Mouse (Mus musculus) intestine, postnatal 0 days (tissue): ENCODE results near the gene Acp4. TPM values are rescaled to one million over a fixed set of nuclear protein-coding genes. Genes with fewer than 3 reads are reported as not detected.
"Not testable (repeated sequence)": the region's sequence is repeated elsewhere in the genome, so short reads cannot be mapped to it uniquely, and the experiment has no call there.

Experiments
- ATAC-seq: fragments of 200-750 bp; cut with Nextera tagmentation; 2 replicates; pipeline ENCODE4 v1.8.0; 2017; ENCODE audit warnings: mild to moderate bottlenecking, moderate TSS enrichment, moderate library complexity
- H3K27ac ChIP-seq: fragments of 300-500 bp; sonication (generic); 2 replicates; pipeline ENCODE4 v1.5.1; 2014; ENCODE audit warnings: mild to moderate bottlenecking, low read depth, low read length, moderate library complexity
- H3K27me3 ChIP-seq: fragments of 300-500 bp; sonication (generic); replicated peaks from 2 replicates; pipeline ENCODE4 v1.6.1; 2014; ENCODE audit warnings: low read length, mixed read lengths; ENCODE audit not compliant: control insufficient read depth, insufficient read depth
- H3K36me3 ChIP-seq: fragments of 300-500 bp; sonication (generic); 2 replicates; pipeline ENCODE4 v1.6.1; 2014; ENCODE audit warnings: mild to moderate bottlenecking, moderate library complexity; ENCODE audit not compliant: control insufficient read depth, insufficient read depth
- H3K4me1 ChIP-seq: fragments of 300-500 bp; sonication (generic); replicated peaks from 2 replicates; pipeline ENCODE4 v1.6.1; 2014; ENCODE audit warnings: antibody characterized with exemption, low read length, mixed read lengths; ENCODE audit not compliant: control insufficient read depth, insufficient read depth
- H3K4me2 ChIP-seq: fragments of 300-500 bp; sonication (generic); replicated peaks from 2 replicates; pipeline ENCODE4 v1.6.1; 2014; ENCODE audit warnings: low read depth, mild to moderate bottlenecking, moderate library complexity
- H3K4me3 ChIP-seq: fragments of 300-500 bp; sonication (generic); 2 replicates; pipeline ENCODE4 v1.5.1; 2014; ENCODE audit warnings: low read depth, low read length
- H3K9ac ChIP-seq: fragments of 300-500 bp; sonication (generic); 2 replicates; pipeline ENCODE4 v1.6.1; 2014; ENCODE audit warnings: mild to moderate bottlenecking, low read depth, low read length
- H3K9me3 ChIP-seq: fragments of 300-500 bp; sonication (generic); 2 replicates; pipeline ENCODE4 v1.6.1; 2016; ENCODE audit warnings: mixed run types; ENCODE audit not compliant: control insufficient read depth
- CTCF ChIP-seq: sonication (generic); IDR thresholded peaks from 2 replicates; pipeline ENCODE4 v1.5.1; 2016; ENCODE audit warnings: low read depth, mild to moderate bottlenecking, control low read depth, antibody characterized with exemption, moderate library complexity
- WGBS: fragments of 180-500 bp; shearing (Covaris S2); extraction: QIAGEN DNeasy Blood & Tissue Kit; methylation state at CpG from one replicate; pipeline ENCODE4 v1.1.7; 2014; 5-methylcytosine and 5-hydroxymethylcytosine counted together
- polyA plus RNA-seq: library from polyadenylated mRNA; unstranded; fragments of >200 nt; fragmentation: Nextera tagmentation; extraction: Ambion mirVana; gene quantifications from 2 replicates; pipeline ENCODE4 v1.2.1, GENCODE M21; 2015

Gene Acp4
- polyA plus RNA-seq, 1 experiment from 2014 or later: not detected

DNA sequence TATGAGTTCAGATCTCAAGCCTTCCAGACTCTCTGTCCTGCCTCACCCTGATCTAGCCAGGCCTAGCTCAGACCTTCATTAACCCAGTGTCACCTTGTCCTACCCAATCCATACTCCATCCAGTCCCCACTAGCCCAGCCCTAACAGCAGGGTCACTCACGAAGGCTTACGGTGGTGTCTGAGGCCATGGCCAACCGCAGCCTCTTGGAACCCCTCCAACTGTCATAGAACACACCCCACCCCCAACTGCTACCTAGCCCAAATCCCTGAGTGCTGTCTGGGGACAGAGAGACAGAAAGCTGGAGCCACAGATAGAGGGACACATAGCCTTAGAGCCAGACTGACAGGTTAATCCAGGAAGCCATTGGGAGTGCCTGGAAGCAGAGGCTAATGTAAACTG is 21.3 kb downstream of the Acp4 start, which contains the start of gene Gm36864:
Gm36864 (plus strand) TSS at position 269 of the 400 bp plus-strand sequence.
- no peak within 1 kb of the TSS for H3K27ac ChIP-seq
- no peak within 1 kb of the TSS for H3K4me2 ChIP-seq
- H3K4me3 ChIP-seq: no peak within 1 kb of the TSS
- H3K27me3 ChIP-seq: no peaks in the 10 kb centered on the region
- H3K36me3 ChIP-seq: no peaks in the 10 kb centered on the region
- no peak for ATAC-seq
- no peak within 1 kb of the TSS for H3K9ac ChIP-seq
- no peaks in the 10 kb centered on the region for H3K4me1 ChIP-seq
- H3K9me3 ChIP-seq: no peaks in the 10 kb centered on the region
- TF ChIP-seq CTCF: no peak
- 78% methylated on average over 3 of the region's 3 CpGs for WGBS

GRCm38 (mm10) chr7:44225076-44225475 is 32.1 kb downstream of the Acp4 start, which contains the start of gene Klk1:
TSS of gene Klk1 (plus strand) at chr7:44225360.
- Histone ChIP-seq H3K27me3 (no peaks in the 10 kb centered on the region), H3K4me2 (no peak within 1 kb of the TSS), H3K9ac (no peak within 1 kb of the TSS), H3K36me3 (no peaks in the 10 kb centered on the region), H3K9me3 (no peaks in the 10 kb centered on the region), H3K4me1 (no peaks in the 10 kb centered on the region), H3K27ac (no peak within 1 kb of the TSS), H3K4me3 (no peak within 1 kb of the TSS)
- no peak for TF ChIP-seq CTCF
- peak; percentile 63 for ATAC-seq
- 0% methylated on average over 1 of the region's 1 CpGs for WGBS

DNA sequence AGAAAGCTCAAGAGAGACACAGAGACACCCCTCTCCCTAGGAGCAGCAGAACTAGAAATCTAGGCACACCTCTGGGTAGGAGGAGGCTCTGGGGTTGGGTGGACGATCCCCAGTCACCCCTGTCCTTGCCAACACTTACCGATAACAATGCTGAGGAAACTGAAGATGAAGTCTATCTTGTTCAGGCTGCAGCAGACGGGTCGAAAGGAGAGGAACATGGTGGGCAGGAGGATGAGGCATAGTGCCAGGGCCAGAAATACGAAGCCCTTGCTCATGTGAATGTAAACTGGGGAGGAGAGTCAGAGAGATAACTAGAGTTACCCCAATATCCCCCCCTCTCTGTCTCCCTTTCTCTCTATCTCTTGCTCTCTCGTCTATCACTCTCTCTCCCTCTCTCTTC is 34.8 kb downstream of the Acp4 start:
- not testable (repeated sequence) for ATAC-seq, H3K4me1 ChIP-seq, H3K27me3 ChIP-seq, H3K9ac ChIP-seq, H3K4me3 ChIP-seq, H3K4me2 ChIP-seq, H3K27ac ChIP-seq, H3K9me3 ChIP-seq, H3K36me3 ChIP-seq
- 79% methylated on average over 6 of the region's 6 CpGs for WGBS

DNA sequence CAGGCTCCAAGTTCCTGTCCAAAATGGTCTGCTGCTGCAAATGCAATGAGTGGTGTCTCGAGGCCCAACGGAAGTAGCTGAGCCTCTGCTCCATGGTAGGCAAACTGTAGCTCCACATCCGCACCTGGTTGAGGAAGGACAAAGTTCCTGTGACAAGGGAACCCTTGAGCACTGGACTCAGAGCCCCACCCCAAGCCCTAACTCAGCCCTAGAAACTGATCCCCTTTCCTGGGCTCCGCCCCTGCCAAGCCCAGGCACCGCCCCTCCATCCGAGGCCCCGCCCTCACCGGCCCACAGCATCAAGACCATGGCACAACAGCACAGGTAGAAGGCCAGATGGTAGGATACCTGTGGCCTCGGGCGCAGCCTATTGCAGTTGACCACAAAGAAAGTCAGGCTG is 35.6 kb downstream of the Acp4 start:
- H3K27ac ChIP-seq, H3K9me3 ChIP-seq, H3K36me3 ChIP-seq, H3K4me2 ChIP-seq, H3K4me1 ChIP-seq, H3K27me3 ChIP-seq, H3K4me3 ChIP-seq, H3K9ac ChIP-seq: not testable (repeated sequence)
- WGBS: 56% methylated on average over 8 of the region's 10 CpGs
- peak; percentile 39; the same call in 1 of the 2 replicates for ATAC-seq

DNA sequence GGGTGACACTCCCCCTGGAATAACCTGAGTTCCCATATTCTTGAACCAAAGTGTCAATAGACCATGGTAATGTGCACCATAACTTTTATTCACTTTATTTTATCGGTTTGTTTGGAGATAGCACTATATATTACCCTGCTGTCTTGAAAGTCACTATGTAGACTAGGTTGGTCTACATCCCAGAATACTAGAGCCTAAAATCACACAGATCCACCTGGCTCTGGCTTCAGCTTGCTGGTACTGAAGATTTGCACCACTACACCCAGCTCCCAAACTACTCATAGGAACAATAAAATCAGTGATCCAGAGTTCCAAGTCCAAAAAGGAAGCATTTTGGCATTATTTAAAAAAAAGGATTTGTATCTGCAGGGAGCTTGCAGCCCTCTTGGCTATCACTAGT is 41.5 kb downstream of the Acp4 start, which contains the start of gene Klk1b5:
Klk1b5 (plus strand) TSS at position 301 of the 400 bp plus-strand sequence.
- Histone ChIP-seq H3K27ac (no peak within 1 kb of the TSS), H3K9me3 (no peaks in the 10 kb centered on the region), H3K4me2 (no peak within 1 kb of the TSS), H3K9ac (no peak within 1 kb of the TSS), H3K27me3 (no peaks in the 10 kb centered on the region), H3K4me1 (no peaks in the 10 kb centered on the region), H3K36me3 (no peaks in the 10 kb centered on the region), H3K4me3 (no peak within 1 kb of the TSS)
- TF ChIP-seq CTCF: no peak
- ATAC-seq: no peak
- WGBS: 89% methylated on average over 1 of the region's 1 CpGs

DNA sequence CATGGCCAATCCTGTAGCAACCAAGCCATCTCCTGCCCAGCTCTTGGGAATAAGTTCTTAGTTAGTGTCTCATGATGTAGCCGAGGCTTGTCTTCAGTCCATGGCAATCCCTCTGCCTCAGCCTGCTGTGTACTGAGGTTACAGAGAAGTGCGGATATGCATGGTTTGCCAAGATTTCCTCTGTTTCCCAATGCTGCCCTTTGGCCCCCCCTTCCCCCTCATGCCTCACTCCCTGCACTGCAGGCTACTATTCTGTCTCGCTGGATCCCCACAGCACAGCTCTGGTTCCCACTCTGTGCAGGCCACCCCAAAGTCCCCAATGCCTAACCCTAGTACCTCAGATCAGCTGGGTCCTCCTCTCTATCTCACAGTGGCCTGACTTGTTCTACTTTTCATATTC is 48.9 kb downstream of the Acp4 start:
- Histone ChIP-seq H3K9ac (no peak overlapping the region), H3K27ac (no peak overlapping the region), H3K4me3 (no peak overlapping the region), H3K4me1 (no peaks in the 10 kb centered on the region), H3K27me3 (no peaks in the 10 kb centered on the region), H3K36me3 (no peaks in the 10 kb centered on the region), H3K4me2 (no peak overlapping the region), H3K9me3 (no peaks in the 10 kb centered on the region)
- WGBS: 70% methylated on average over 3 of the region's 3 CpGs
- ATAC-seq: no peak
- no peak for TF ChIP-seq CTCF

DNA sequence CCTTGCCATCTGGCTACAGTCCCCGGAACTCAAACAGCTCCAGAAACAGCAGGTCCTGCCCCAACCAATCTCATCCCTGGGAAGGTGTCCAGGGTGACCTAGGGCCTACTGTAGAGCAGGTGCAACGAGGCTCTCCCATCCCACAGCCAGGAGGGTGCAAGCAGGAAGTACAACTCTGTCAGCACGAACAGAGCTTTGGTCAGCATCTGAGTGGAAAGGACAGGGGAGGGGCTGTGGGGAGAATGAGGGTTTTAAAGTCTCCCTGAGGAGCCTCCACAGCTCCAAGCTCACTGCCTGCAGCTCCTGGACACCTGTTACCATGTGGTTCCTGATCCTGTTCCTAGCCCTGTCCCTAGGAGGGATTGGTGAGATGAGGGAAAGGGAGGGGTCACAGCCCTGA is 50.0 kb downstream of the Acp4 start, which contains the start of gene Klk1b4:
Klk1b4 (plus strand) TSS at position 301 of the 400 bp plus-strand sequence.
- not testable (repeated sequence) for H3K36me3 ChIP-seq, H3K9me3 ChIP-seq, ATAC-seq, H3K4me1 ChIP-seq, H3K4me3 ChIP-seq, H3K4me2 ChIP-seq, H3K27me3 ChIP-seq, H3K9ac ChIP-seq, H3K27ac ChIP-seq
- WGBS: 31% methylated on average over 3 of the region's 3 CpGs

Other genes with a start within 250 kb of the Acp4 start
- gene Klk1b26, start 245.2 kb downstream of the Acp4 start, polyA plus RNA-seq: not detected in 2 replicates
- not detected in 2 replicates for gene Klk1b27, start 205.1 kb downstream of the Acp4 start, polyA plus RNA-seq
- gene Klk1b21, start 155.1 kb downstream of the Acp4 start, polyA plus RNA-seq: not detected in 2 replicates
- not detected in 2 replicates for gene Klk1b22, start 144.7 kb downstream of the Acp4 start, polyA plus RNA-seq
- not detected in 2 replicates for gene Klk1b16, start 120.6 kb downstream of the Acp4 start, polyA plus RNA-seq
- gene Klk1b24, start 69.1 kb downstream of the Acp4 start, polyA plus RNA-seq: not detected in 2 replicates
- not detected in 2 replicates for gene Klk1b3, start 59.2 kb downstream of the Acp4 start, polyA plus RNA-seq
- not detected in 2 replicates for gene Klk1b4, start 49.9 kb downstream of the Acp4 start, polyA plus RNA-seq
- not detected in 2 replicates for gene Klk1b5, start 41.4 kb downstream of the Acp4 start, polyA plus RNA-seq
- 23.0 and 35.6 TPM in 2 replicates for gene Klk1, start 32.0 kb downstream of the Acp4 start, polyA plus RNA-seq
- not detected in 2 replicates for gene Gm36864, start 21.2 kb downstream of the Acp4 start, polyA plus RNA-seq
- 0.65 and 1.1 TPM in 2 replicates for gene 1700028J19Rik, start 10.7 kb downstream of the Acp4 start, polyA plus RNA-seq
- 40.3 and 42.3 TPM in 2 replicates for gene 2410002F23Rik, start 10.7 kb downstream of the Acp4 start, polyA plus RNA-seq
- not detected in 2 replicates for gene Gm15517, start 4.1 kb upstream of the Acp4 start, polyA plus RNA-seq
- gene Clec11a, start 49.5 kb upstream of the Acp4 start, polyA plus RNA-seq: 3.5 and 3.8 TPM in 2 replicates
- gene Shank1, start 52.9 kb upstream of the Acp4 start, polyA plus RNA-seq: 0.39 and 0.44 TPM in 2 replicates
- gene Syt3, start 126.7 kb upstream of the Acp4 start, polyA plus RNA-seq: 0.55 and 0.58 TPM in 2 replicates
- 0.51 and 0.60 TPM in 2 replicates for gene 1700008O03Rik, start 128.4 kb upstream of the Acp4 start, polyA plus RNA-seq
- 0.35 and 0.54 TPM in 2 replicates for gene Lrrc4b, start 171.6 kb upstream of the Acp4 start, polyA plus RNA-seq
- 1.5 and 1.7 TPM in 2 replicates for gene Aspdh, start 208.0 kb upstream of the Acp4 start, polyA plus RNA-seq
- 28.6 and 30.3 TPM in 2 replicates for gene Josd2, start 210.6 kb upstream of the Acp4 start, polyA plus RNA-seq
- gene Emc10, start 239.2 kb upstream of the Acp4 start, polyA plus RNA-seq: 68.6 and 74.8 TPM in 2 replicates
- gene Fam71e1, start 239.2 kb upstream of the Acp4 start, polyA plus RNA-seq: 4.4 and 5.2 TPM in 2 replicates